Mouse (Mus musculus): ENCODE data around the gene Vmn1r6. TPM values are rescaled to one million over a fixed set of nuclear protein-coding genes. Genes with fewer than 3 reads are reported as not detected.

Gene Vmn1r6
- polyA plus RNA-seq (2014; fragmentation: Illumina TruSeq; extraction: RNeasy Lipid Tissue Mini Kit (QIAGEN cat#74804); ENCODE audit: low read depth, low replicate concordance) = not detected

GRCm38 (mm10) chr6:56996943-56997342, at the start of gene Vmn1r6:
Vmn1r6 (plus strand) TSS chr6:56997243.

DNA sequence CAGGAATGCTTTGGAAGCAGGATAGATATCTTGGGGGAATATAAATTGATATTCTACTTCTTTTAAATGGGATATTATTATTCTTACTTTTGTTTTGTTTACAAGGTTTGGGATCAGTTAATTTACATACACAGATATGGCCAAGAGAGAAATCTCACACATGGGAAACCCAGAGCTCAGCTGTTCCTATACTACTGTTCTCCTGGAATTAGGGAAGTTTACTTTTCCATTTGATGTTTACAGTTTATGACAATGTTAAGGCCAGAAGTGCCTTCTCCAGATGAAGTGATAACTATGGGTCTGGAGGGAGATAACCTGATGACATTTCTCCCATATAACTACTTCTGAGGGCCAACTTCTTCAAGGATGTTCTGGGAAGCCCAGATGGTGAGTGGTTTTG, 27.1 kb upstream of the Vmn1r6 start, which contains the start of gene Vmn1r5:
Gene Vmn1r5, plus strand, starts transcription at position 301 of the 400 bp plus-strand sequence.

GRCm38 (mm10) chr6:57025224-57025623, 28.2 kb downstream of the Vmn1r6 start, which contains the start of gene Vmn1r7:
Vmn1r7 (minus strand) TSS chr6:57025324.

GRCm38 (mm10) chr6:57031984-57032383, 34.9 kb downstream of the Vmn1r6 start, which contains the start of gene Vmn1r8:
Vmn1r8 (plus strand) TSS chr6:57032284.

Other genes starting within 250 kb of the Vmn1r6 start
- gene Kbtbd2, start 199.4 kb upstream of the Vmn1r6 start, polyA plus RNA-seq (2014; fragmentation: Illumina TruSeq; extraction: RNeasy Lipid Tissue Mini Kit (QIAGEN cat#74804); ENCODE audit: low read depth, low replicate concordance) = 66.3 TPM
- 74.4 TPM for gene Fkbp9, start 165.2 kb upstream of the Vmn1r6 start, polyA plus RNA-seq (2014; fragmentation: Illumina TruSeq; extraction: RNeasy Lipid Tissue Mini Kit (QIAGEN cat#74804); ENCODE audit: low read depth, low replicate concordance)
- 80.4 TPM for gene Nt5c3, start 73.3 kb upstream of the Vmn1r6 start, polyA plus RNA-seq (2014; fragmentation: Illumina TruSeq; extraction: RNeasy Lipid Tissue Mini Kit (QIAGEN cat#74804); ENCODE audit: low read depth, low replicate concordance)
- 0.41 TPM for gene Vmn1r4, start 73.2 kb upstream of the Vmn1r6 start, polyA plus RNA-seq (2014; fragmentation: Illumina TruSeq; extraction: RNeasy Lipid Tissue Mini Kit (QIAGEN cat#74804); ENCODE audit: low read depth, low replicate concordance)
- not detected for gene Vmn1r5, start 27.0 kb upstream of the Vmn1r6 start, polyA plus RNA-seq (2014; fragmentation: Illumina TruSeq; extraction: RNeasy Lipid Tissue Mini Kit (QIAGEN cat#74804); ENCODE audit: low read depth, low replicate concordance)
- gene Vmn1r7, start 28.1 kb downstream of the Vmn1r6 start, polyA plus RNA-seq (2014; fragmentation: Illumina TruSeq; extraction: RNeasy Lipid Tissue Mini Kit (QIAGEN cat#74804); ENCODE audit: low read depth, low replicate concordance) = not detected
- gene Vmn1r8, start 35.0 kb downstream of the Vmn1r6 start, polyA plus RNA-seq (2014; fragmentation: Illumina TruSeq; extraction: RNeasy Lipid Tissue Mini Kit (QIAGEN cat#74804); ENCODE audit: low read depth, low replicate concordance) = not detected
- not detected for gene Vmn1r9, start 69.5 kb downstream of the Vmn1r6 start, polyA plus RNA-seq (2014; fragmentation: Illumina TruSeq; extraction: RNeasy Lipid Tissue Mini Kit (QIAGEN cat#74804); ENCODE audit: low read depth, low replicate concordance)
- gene Vmn1r10, start 112.2 kb downstream of the Vmn1r6 start, polyA plus RNA-seq (2014; fragmentation: Illumina TruSeq; extraction: RNeasy Lipid Tissue Mini Kit (QIAGEN cat#74804); ENCODE audit: low read depth, low replicate concordance) = not detected
- gene Vmn1r11, start 136.2 kb downstream of the Vmn1r6 start, polyA plus RNA-seq (2014; fragmentation: Illumina TruSeq; extraction: RNeasy Lipid Tissue Mini Kit (QIAGEN cat#74804); ENCODE audit: low read depth, low replicate concordance) = not detected
- not detected for gene Vmn1r12, start 159.7 kb downstream of the Vmn1r6 start, polyA plus RNA-seq (2014; fragmentation: Illumina TruSeq; extraction: RNeasy Lipid Tissue Mini Kit (QIAGEN cat#74804); ENCODE audit: low read depth, low replicate concordance)
- not detected for gene Vmn1r13, start 206.0 kb downstream of the Vmn1r6 start, polyA plus RNA-seq (2014; fragmentation: Illumina TruSeq; extraction: RNeasy Lipid Tissue Mini Kit (QIAGEN cat#74804); ENCODE audit: low read depth, low replicate concordance)
- gene Vmn1r14, start 234.4 kb downstream of the Vmn1r6 start, polyA plus RNA-seq (2014; fragmentation: Illumina TruSeq; extraction: RNeasy Lipid Tissue Mini Kit (QIAGEN cat#74804); ENCODE audit: low read depth, low replicate concordance) = not detected

Data from adrenal gland, adult 10 weeks (tissue).